Mouse (Mus musculus): Measurements from ENCODE around the gene Hist1h2ah.
A peak's percentile ranks its signal among the peaks of the same experiment; 100 is the strongest.

Hist1h2ah gene

GRCm38 (mm10) chr13:22039951-22040463 is 4.6 kb upstream of the Hist1h2ah start:
- no peak for DNase-seq (ENCODE audit: low spot score in 2 of 2)

GRCm38 (mm10) chr13:22039364-22039763 is 4.0 kb upstream of the Hist1h2ah start:
- DNase-seq (ENCODE audit: low spot score in 2 of 2) = no peak

GRCm38 (mm10) chr13:22037415-22037814 is 2.0 kb upstream of the Hist1h2ah start:
- DNase-seq (ENCODE audit: low spot score in 2 of 2) = no peak

GRCm38 (mm10) chr13:22036986-22037385 is 1.6 kb upstream of the Hist1h2ah start:
- DNase-seq (ENCODE audit: low spot score in 2 of 2) = no peak

GRCm38 (mm10) chr13:22036149-22036956 is 985 bp upstream of the Hist1h2ah start:
- DNase-seq (ENCODE audit: low spot score in 2 of 2) = no peak

- DNase-seq (ENCODE audit: low spot score in 2 of 2) = no peak
These were observed 713 bp downstream of the Hist1h2ah start for GRCm38 (mm10) chr13:22034443-22035266.

- DNase-seq (ENCODE audit: low spot score in 2 of 2) = no peak
These were observed 1.5 kb downstream of the Hist1h2ah start for GRCm38 (mm10) chr13:22033741-22034442.

GRCm38 (mm10) chr13:22030493-22030892 is 4.9 kb downstream of the Hist1h2ah start:
- DNase-seq (ENCODE audit: low spot score in 2 of 2) = no peak

GRCm38 (mm10) chr13:22029928-22030327 is 5.4 kb downstream of the Hist1h2ah start:
- DNase-seq (ENCODE audit: low spot score in 2 of 2) = no peak

GRCm38 (mm10) chr13:22028673-22029460 is 6.5 kb downstream of the Hist1h2ah start:
- peak; percentile 93 to 97 for DNase-seq (ENCODE audit: low spot score in 2 of 2)

- peak; percentile 92 to 93 for DNase-seq (ENCODE audit: low spot score in 2 of 2)
These were observed 9.0 kb downstream of the Hist1h2ah start for GRCm38 (mm10) chr13:22026058-22027031.

- DNase-seq (ENCODE audit: low spot score in 2 of 2) = peak; percentile 61 to 78
These were observed 13.1 kb downstream of the Hist1h2ah start for GRCm38 (mm10) chr13:22022241-22022640.

- no peak for DNase-seq (ENCODE audit: low spot score in 2 of 2)
These were observed 13.8 kb downstream of the Hist1h2ah start for GRCm38 (mm10) chr13:22021581-22021980.

- DNase-seq (ENCODE audit: low spot score in 2 of 2) = peak in 1 of 2 experiments; percentile 66
These were observed 14.4 kb downstream of the Hist1h2ah start for GRCm38 (mm10) chr13:22020901-22021339.

GRCm38 (mm10) chr13:22019934-22020835 is 15.2 kb downstream of the Hist1h2ah start:
- no peak for DNase-seq (ENCODE audit: low spot score in 2 of 2)

GRCm38 (mm10) chr13:22015479-22016450 is 19.6 kb downstream of the Hist1h2ah start:
- DNase-seq (ENCODE audit: low spot score in 2 of 2) = peak; percentile 73 to 78

- DNase-seq (ENCODE audit: low spot score in 2 of 2) = no peak
These were observed 20.9 kb downstream of the Hist1h2ah start for GRCm38 (mm10) chr13:22014411-22014845.

All from frontal cortex, postnatal 36 days (tissue).